Mouse (Mus musculus): ENCODE measurements at regions not wholly inside any gene's neighbourhood (a gene's known extent, or its start where the extent isn't known, plus 50 kb on each side); places are given as distances from the start of the nearest gene placed in this dataset.

GRCm38 (mm10) chr13:52216343-52216742 is 314.7 kb downstream of the Diras2 start:
- 0 out of 2 replicates have a peak, but pooled peaks cover 3% of the 10 kb centered on the region for H3K9me3 ChIP-seq (ENCODE audit: control insufficient read depth, low read depth, low read length)
- no peak for ATAC-seq (ENCODE audit: insufficient number of reproducible peaks, insufficient read depth, low FRiP score, low read depth)
- H3K36me3 ChIP-seq (ENCODE audit: control insufficient read depth, insufficient read depth, low read length), result no peaks in the 10 kb centered on the region
- no peaks in the 10 kb centered on the region for H3K27me3 ChIP-seq (ENCODE audit: control insufficient read depth, insufficient read depth, low read length)
- H3K4me1 ChIP-seq (ENCODE audit: control insufficient read depth, insufficient read depth, low read length), result no peaks in the 10 kb centered on the region
- H3K4me3 ChIP-seq (ENCODE audit: low read depth, low read length), result no peak overlapping the region
- no peak overlapping the region for H3K4me2 ChIP-seq (replicated peaks; ENCODE audit: low read depth, low read length)
- H3K27ac ChIP-seq (ENCODE audit: low read length), result no peak overlapping the region
- H3K9ac ChIP-seq (replicated peaks; ENCODE audit: low read depth, low read length), result no peak overlapping the region
- WGBS, result 84% methylated on average over 5 of the region's 5 CpGs

- 54% methylated on average over 5 of the region's 5 CpGs for WGBS
- Histone ChIP-seq H3K4me3 (ENCODE audit: low read depth, low read length) (no peak overlapping the region), H3K4me2 (replicated peaks; ENCODE audit: low read depth, low read length) (no peak overlapping the region), H3K4me1 (ENCODE audit: control insufficient read depth, insufficient read depth, low read length) (peaks cover under 1% of the 10 kb centered on the region; the same call in 1 of the 2 replicates), H3K9ac (replicated peaks; ENCODE audit: low read depth, low read length) (no peak overlapping the region), H3K36me3 (ENCODE audit: control insufficient read depth, insufficient read depth, low read length) (no peaks in the 10 kb centered on the region), H3K27me3 (ENCODE audit: control insufficient read depth, insufficient read depth, low read length) (no peaks in the 10 kb centered on the region), H3K9me3 (ENCODE audit: control insufficient read depth, low read depth, low read length) (0 out of 2 replicates have a peak, but pooled peaks cover 3% of the 10 kb centered on the region), H3K27ac (ENCODE audit: low read length) (no peak overlapping the region)
- ATAC-seq (ENCODE audit: insufficient number of reproducible peaks, insufficient read depth, low FRiP score, low read depth), result no peak
Measured at GRCm38 (mm10) chr13:52217066-52217465, 314.0 kb downstream of the Diras2 start.

- WGBS, result 75% methylated on average over 7 of the region's 7 CpGs
Measured at GRCm38 (mm10) chr13:52217741-52218140, 313.3 kb downstream of the Diras2 start.

GRCm38 (mm10) chr13:52222315-52223097 is 308.6 kb downstream of the Diras2 start:
- no peak for ATAC-seq (ENCODE audit: insufficient number of reproducible peaks, insufficient read depth, low FRiP score, low read depth)
- Histone ChIP-seq H3K4me3 (ENCODE audit: low read depth, low read length) (no peak overlapping the region), H3K9ac (replicated peaks; ENCODE audit: low read depth, low read length) (no peak overlapping the region), H3K36me3 (ENCODE audit: control insufficient read depth, insufficient read depth, low read length) (no peaks in the 10 kb centered on the region), H3K27me3 (ENCODE audit: control insufficient read depth, insufficient read depth, low read length) (no peaks in the 10 kb centered on the region), H3K4me2 (replicated peaks; ENCODE audit: low read depth, low read length) (no peak overlapping the region), H3K27ac (ENCODE audit: low read length) (no peak overlapping the region), H3K9me3 (ENCODE audit: control insufficient read depth, low read depth, low read length) (0 out of 2 replicates have a peak, but pooled peaks cover 3% of the 10 kb centered on the region), H3K4me1 (ENCODE audit: control insufficient read depth, insufficient read depth, low read length) (peaks cover 8% of the 10 kb centered on the region; the same call in 1 of the 2 replicates)
- WGBS, result 38% methylated on average over 11 of the region's 11 CpGs

More at GRCm38 (mm10) chr13:52217741-52218140, 313.3 kb downstream of the Diras2 start:
- Histone ChIP-seq H3K4me1 (ENCODE audit: control insufficient read depth, insufficient read depth, low read length) (peaks cover 7% of the 10 kb centered on the region; the same call in 1 of the 2 replicates), H3K36me3 (ENCODE audit: control insufficient read depth, insufficient read depth, low read length) (no peaks in the 10 kb centered on the region), H3K4me3 (ENCODE audit: low read depth, low read length) (no peak overlapping the region), H3K27me3 (ENCODE audit: control insufficient read depth, insufficient read depth, low read length) (no peaks in the 10 kb centered on the region), H3K9me3 (ENCODE audit: control insufficient read depth, low read depth, low read length) (0 out of 2 replicates have a peak, but pooled peaks cover 3% of the 10 kb centered on the region), H3K4me2 (replicated peaks; ENCODE audit: low read depth, low read length) (no peak overlapping the region), H3K27ac (ENCODE audit: low read length) (no peak overlapping the region), H3K9ac (replicated peaks; ENCODE audit: low read depth, low read length) (no peak overlapping the region)
- no peak for ATAC-seq (ENCODE audit: insufficient number of reproducible peaks, insufficient read depth, low FRiP score, low read depth)

- WGBS, result 65% methylated on average over 6 of the region's 6 CpGs
- no peaks in the 10 kb centered on the region for H3K36me3 ChIP-seq (ENCODE audit: control insufficient read depth, insufficient read depth, low read length)
- H3K9ac ChIP-seq (replicated peaks; ENCODE audit: low read depth, low read length), result no peak overlapping the region
- H3K4me2 ChIP-seq (replicated peaks; ENCODE audit: low read depth, low read length), result no peak overlapping the region
- peaks cover 8% of the 10 kb centered on the region; the same call in 1 of the 2 replicates for H3K4me1 ChIP-seq (ENCODE audit: control insufficient read depth, insufficient read depth, low read length)
- no peak overlapping the region for H3K4me3 ChIP-seq (ENCODE audit: low read depth, low read length)
- no peak overlapping the region for H3K27ac ChIP-seq (ENCODE audit: low read length)
- ATAC-seq (ENCODE audit: insufficient number of reproducible peaks, insufficient read depth, low FRiP score, low read depth), result no peak
- H3K9me3 ChIP-seq (ENCODE audit: control insufficient read depth, low read depth, low read length), result 0 out of 2 replicates have a peak, but pooled peaks cover 3% of the 10 kb centered on the region
- H3K27me3 ChIP-seq (ENCODE audit: control insufficient read depth, insufficient read depth, low read length), result no peaks in the 10 kb centered on the region
Measured at GRCm38 (mm10) chr13:52223098-52223962, 307.7 kb downstream of the Diras2 start.

GRCm38 (mm10) chr13:52233971-52234370 is 297.1 kb downstream of the Diras2 start:
- no peaks in the 10 kb centered on the region for H3K4me1 ChIP-seq (ENCODE audit: control insufficient read depth, insufficient read depth, low read length)
- 71% methylated on average over 5 of the region's 5 CpGs for WGBS
- H3K27me3 ChIP-seq (ENCODE audit: control insufficient read depth, insufficient read depth, low read length), result no peaks in the 10 kb centered on the region
- no peak overlapping the region for H3K27ac ChIP-seq (ENCODE audit: low read length)
- no peak overlapping the region for H3K4me2 ChIP-seq (replicated peaks; ENCODE audit: low read depth, low read length)
- H3K9ac ChIP-seq (replicated peaks; ENCODE audit: low read depth, low read length), result no peak overlapping the region
- no peak for ATAC-seq (ENCODE audit: insufficient number of reproducible peaks, insufficient read depth, low FRiP score, low read depth)
- H3K36me3 ChIP-seq (ENCODE audit: control insufficient read depth, insufficient read depth, low read length), result no peaks in the 10 kb centered on the region
- H3K9me3 ChIP-seq (ENCODE audit: control insufficient read depth, low read depth, low read length), result no peaks in the 10 kb centered on the region
- H3K4me3 ChIP-seq (ENCODE audit: low read depth, low read length), result no peak overlapping the region

GRCm38 (mm10) chr13:52236105-52236504 is 295.0 kb downstream of the Diras2 start:
- no peaks in the 10 kb centered on the region for H3K9me3 ChIP-seq (ENCODE audit: control insufficient read depth, low read depth, low read length)
- no peaks in the 10 kb centered on the region for H3K27me3 ChIP-seq (ENCODE audit: control insufficient read depth, insufficient read depth, low read length)
- no peak overlapping the region for H3K4me3 ChIP-seq (ENCODE audit: low read depth, low read length)
- no peak for ATAC-seq (ENCODE audit: insufficient number of reproducible peaks, insufficient read depth, low FRiP score, low read depth)
- no peak overlapping the region for H3K9ac ChIP-seq (replicated peaks; ENCODE audit: low read depth, low read length)
- no peak overlapping the region; the same call in 1 of the 2 replicates for H3K4me2 ChIP-seq (replicated peaks; ENCODE audit: low read depth, low read length)
- 37% methylated on average over 10 of the region's 10 CpGs for WGBS
- H3K36me3 ChIP-seq (ENCODE audit: control insufficient read depth, insufficient read depth, low read length), result no peaks in the 10 kb centered on the region
- H3K27ac ChIP-seq (ENCODE audit: low read length), result no peak overlapping the region
- no peaks in the 10 kb centered on the region for H3K4me1 ChIP-seq (ENCODE audit: control insufficient read depth, insufficient read depth, low read length)

- Histone ChIP-seq H3K9ac (replicated peaks; ENCODE audit: low read depth, low read length) (no peak overlapping the region), H3K27ac (ENCODE audit: low read length) (no peak overlapping the region), H3K4me1 (ENCODE audit: control insufficient read depth, insufficient read depth, low read length) (no peaks in the 10 kb centered on the region), H3K4me2 (replicated peaks; ENCODE audit: low read depth, low read length) (no peak overlapping the region), H3K9me3 (ENCODE audit: control insufficient read depth, low read depth, low read length) (no peaks in the 10 kb centered on the region; the same call in 1 of the 2 replicates), H3K27me3 (ENCODE audit: control insufficient read depth, insufficient read depth, low read length) (no peaks in the 10 kb centered on the region), H3K36me3 (ENCODE audit: control insufficient read depth, insufficient read depth, low read length) (no peaks in the 10 kb centered on the region), H3K4me3 (ENCODE audit: low read depth, low read length) (no peak overlapping the region)
- 89% methylated on average over 1 of the region's 1 CpGs for WGBS
- ATAC-seq (ENCODE audit: insufficient number of reproducible peaks, insufficient read depth, low FRiP score, low read depth), result no peak
Measured at GRCm38 (mm10) chr13:52239563-52239962, 291.5 kb downstream of the Diras2 start.

All from stomach, embryonic 14.5 days (tissue).